Mouse (Mus musculus) WW6 (cell line): ENCODE data around the gene Gm42417.
A peak's percentile ranks its signal among the peaks of the same experiment; 100 is the strongest.

Source experiments
- DNase-seq: peaks from one replicate; pipeline ENCODE4 v3.0.0-alpha.2; 2013; ENCODE audit warnings: low read depth, low spot score

Gm42417 gene

GRCm38 (mm10) chr1:36539186-36539585 lies at the start of gene Gm42417:
Gene Gm42417, minus strand, starts transcription at chr1:36539429.
- no peak for DNase-seq

- no peak for DNase-seq
These were observed 48.6 kb upstream of the Gm42417 start for GRCm38 (mm10) chr1:36587860-36588259.

- no peak for DNase-seq
These were observed 47.1 kb upstream of the Gm42417 start for GRCm38 (mm10) chr1:36586288-36586687.

- no peak for DNase-seq
These were observed 44.3 kb upstream of the Gm42417 start for GRCm38 (mm10) chr1:36583408-36584116.

- DNase-seq: no peak
These were observed 43.0 kb upstream of the Gm42417 start for GRCm38 (mm10) chr1:36582211-36582610.

DNA sequence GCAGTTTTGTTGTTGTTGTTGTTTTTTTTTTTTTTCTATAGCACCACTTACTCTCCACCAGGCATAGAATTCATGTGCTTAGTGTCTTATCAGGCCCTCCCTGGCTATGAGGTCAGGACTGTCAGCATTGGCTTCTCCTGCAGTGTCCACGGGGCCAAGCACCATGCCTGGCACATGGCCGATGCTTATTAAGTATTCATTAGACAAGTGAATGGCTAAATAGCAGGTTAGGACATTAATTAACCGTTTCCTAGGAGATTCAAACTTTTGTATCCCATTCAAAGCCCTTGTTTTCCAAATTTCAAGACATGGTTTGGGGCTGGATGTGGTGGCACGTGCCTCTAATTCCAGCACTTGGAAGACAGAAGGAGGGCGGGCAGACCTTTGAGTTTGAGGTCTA lies 42.0 kb upstream of the Gm42417 start:
- no peak for DNase-seq

GRCm38 (mm10) chr1:36580384-36581207 lies 41.4 kb upstream of the Gm42417 start:
- DNase-seq: peak; percentile 38

GRCm38 (mm10) chr1:36579974-36580383 lies 40.8 kb upstream of the Gm42417 start:
- no peak for DNase-seq

DNA sequence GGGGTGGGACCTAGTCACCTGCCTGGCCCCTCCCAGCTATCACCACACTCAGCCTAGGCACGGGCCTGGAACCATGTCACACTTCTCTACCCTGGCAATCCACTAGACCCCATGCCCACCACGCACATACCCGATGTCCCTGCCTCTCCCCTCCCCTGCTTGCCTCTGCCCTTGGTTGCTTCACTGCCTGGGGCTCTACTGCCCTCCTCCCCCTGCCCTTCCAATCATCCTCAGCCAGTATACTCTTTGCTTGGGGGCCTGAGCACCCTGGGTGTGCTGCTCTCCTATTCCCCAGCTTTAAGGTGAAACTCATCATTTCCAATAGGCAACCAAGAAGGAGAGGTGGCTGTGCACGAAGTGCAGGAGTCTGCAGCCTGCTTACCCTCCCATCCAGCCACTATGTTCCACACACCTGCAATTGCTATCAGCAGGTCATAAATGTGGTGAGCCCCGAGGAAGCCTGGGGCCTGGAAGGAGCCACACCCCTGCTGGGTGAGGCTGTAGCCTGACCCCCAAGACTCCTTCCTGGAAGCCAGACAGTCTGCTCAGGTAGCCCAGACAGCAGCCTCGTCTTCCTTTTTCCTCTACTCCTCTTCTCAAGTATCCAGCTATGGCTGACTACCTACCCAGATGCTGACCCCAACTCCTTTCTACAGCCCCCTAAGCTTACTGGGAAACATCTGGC lies 37.9 kb upstream of the Gm42417 start:
- no peak for DNase-seq

GRCm38 (mm10) chr1:36575347-36575746 lies 36.1 kb upstream of the Gm42417 start:
- no peak for DNase-seq

DNA sequence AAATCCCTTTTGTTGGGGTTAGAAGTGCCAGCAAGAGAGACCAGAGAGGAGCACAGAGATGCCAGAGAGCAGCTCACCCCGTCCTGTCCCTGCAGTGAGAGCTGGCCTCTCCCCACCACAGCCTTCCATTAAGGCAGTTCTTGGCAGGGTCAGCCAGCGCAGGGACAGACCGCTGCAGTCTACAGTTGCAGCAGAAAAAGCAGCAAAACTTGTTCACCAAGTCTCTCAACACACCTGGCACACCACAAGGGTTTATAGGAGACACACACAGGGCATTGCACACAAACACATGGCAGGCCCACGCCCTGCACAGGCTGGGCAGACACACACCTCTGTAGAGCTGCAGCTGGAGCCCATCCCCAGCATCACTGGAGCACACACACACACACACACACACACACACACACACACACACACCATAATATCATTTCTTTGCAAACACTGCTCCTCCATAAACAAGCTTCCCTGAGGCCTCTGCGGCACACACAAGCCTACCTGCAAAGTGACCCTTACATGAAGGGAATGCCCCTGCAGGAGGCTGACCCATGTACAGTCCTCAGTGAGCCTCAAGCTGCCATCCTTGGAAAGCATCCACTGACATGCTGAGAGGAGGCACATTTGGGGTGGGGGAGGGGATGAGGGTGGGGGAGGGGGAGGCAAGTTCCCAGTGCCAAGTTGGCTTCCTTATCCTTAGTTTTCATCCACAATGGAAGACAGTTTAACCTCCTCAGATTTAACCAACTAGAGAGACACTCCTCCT lies 35.1 kb upstream of the Gm42417 start:
- no peak for DNase-seq

- no peak for DNase-seq
These were observed 34.3 kb upstream of the Gm42417 start for GRCm38 (mm10) chr1:36573524-36573923.

GRCm38 (mm10) chr1:36572709-36573108 lies 33.5 kb upstream of the Gm42417 start:
- no peak for DNase-seq

DNA sequence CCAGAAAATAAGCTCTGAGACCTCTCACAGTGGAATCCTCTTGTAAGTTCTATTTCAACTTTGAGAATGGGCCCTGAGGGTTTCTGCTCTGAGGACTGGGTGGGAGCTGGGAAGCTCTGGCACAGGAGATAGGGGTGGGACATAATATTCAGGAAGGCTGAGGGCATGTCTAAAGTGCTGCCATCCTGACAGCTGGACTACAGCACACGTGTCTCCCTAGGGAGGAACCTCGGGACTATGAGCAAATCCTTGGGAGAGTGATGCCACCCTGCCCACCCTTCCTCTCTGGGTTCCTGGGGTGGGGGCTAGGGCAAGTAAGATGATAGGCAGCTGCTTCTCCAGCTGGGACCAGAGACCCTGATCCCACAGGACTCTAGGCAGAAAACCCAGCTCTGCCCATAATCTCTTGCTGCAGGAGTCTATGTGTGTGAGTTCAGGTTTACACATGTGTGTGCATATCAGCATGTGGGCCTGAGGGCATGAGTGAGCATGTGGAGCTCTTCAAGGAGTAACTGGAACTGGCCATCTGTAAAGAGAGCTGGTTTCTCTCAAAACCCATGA lies 33.0 kb upstream of the Gm42417 start:
- no peak for DNase-seq

DNA sequence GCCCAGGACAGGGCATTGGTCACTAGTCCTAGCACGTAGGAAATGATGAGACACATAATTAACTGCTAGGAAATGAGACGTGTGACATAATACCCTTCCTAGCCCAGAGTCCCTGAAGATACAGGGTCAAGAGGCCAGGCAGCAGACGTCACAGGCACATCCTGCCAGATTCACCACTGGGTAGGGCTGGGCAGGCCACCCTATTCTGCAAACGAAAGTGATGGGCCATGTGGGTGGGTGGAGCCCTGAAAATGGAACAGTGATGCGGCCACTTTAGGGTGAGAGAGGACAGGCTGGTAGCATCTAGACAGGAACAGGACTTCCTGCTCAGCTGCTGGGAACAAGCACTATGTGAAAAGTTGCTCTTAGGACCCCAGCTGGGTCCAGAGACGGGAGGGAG lies 32.4 kb upstream of the Gm42417 start:
- no peak for DNase-seq

DNA sequence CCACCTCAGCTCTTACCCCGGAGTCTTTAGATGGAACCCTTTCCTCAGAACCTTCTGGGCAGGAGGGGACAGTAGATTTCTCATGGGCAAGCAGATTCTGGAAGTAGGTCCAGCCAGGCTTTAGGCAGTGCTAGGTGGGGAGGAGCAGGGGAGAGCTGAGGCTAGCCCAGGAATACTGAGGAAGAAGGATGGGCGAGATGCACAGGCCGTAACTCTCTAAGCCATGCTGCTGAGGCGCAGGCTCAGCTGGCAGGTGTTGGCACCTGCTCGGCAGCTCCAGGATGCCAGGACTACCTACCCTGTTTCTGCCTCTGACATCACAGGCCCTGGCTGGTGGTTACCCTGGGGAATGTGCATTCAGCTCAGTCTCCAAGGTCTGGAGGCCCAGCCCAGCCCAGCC lies 31.1 kb upstream of the Gm42417 start:
- DNase-seq: no peak

GRCm38 (mm10) chr1:36569694-36570276 lies 30.6 kb upstream of the Gm42417 start:
- DNase-seq: no peak

DNA sequence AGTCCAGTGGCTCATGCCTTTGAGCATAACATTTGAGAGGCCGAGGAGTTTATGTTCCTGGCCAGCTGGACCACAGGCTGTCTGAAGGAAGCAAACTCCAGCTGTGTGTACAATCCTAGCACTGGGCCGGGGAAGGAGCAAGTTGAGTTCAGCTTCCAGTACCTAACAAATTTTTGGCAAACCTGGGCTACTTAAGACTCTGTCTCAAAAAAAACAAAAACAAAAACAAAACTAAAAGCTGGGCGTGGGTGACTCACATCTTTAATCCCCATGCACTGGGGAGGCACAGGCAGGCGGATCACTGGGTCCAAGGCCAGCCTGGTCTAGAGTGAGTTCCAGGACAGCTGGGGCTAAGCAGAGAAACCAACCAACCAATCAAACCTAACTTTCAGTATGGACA lies 29.5 kb upstream of the Gm42417 start:
- DNase-seq: no peak

- DNase-seq: no peak
These were observed 28.8 kb upstream of the Gm42417 start for GRCm38 (mm10) chr1:36567818-36568603.

DNA sequence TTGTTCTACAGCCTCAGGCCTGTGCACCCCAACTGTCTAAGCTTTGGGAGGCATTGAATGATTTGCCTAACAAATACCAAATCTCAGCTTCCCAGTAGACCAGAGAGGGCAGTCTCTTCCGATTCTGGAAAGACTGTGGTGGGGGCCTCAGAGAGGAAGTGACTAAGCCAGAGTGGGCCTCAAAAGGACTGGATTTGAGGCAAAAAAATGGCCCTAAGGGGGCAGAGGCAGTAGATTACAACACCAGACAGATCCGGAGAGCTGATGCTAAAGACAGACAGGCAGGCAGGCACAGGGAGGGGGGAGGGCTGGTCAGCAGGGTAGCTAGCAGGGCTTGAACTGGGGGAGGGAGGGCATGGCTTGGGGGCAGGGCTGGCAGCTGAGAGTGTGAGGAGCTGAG lies 27.2 kb upstream of the Gm42417 start:
- DNase-seq: no peak
